Mouse (Mus musculus): ENCODE data around the gene Tk2. TPM values are rescaled to one million over a fixed set of nuclear protein-coding genes. Genes with fewer than 3 reads are reported as not detected.

Gene Tk2
- polyA plus RNA-seq, 1 experiment from 2014 or later, result 25.2 TPM

DNA sequence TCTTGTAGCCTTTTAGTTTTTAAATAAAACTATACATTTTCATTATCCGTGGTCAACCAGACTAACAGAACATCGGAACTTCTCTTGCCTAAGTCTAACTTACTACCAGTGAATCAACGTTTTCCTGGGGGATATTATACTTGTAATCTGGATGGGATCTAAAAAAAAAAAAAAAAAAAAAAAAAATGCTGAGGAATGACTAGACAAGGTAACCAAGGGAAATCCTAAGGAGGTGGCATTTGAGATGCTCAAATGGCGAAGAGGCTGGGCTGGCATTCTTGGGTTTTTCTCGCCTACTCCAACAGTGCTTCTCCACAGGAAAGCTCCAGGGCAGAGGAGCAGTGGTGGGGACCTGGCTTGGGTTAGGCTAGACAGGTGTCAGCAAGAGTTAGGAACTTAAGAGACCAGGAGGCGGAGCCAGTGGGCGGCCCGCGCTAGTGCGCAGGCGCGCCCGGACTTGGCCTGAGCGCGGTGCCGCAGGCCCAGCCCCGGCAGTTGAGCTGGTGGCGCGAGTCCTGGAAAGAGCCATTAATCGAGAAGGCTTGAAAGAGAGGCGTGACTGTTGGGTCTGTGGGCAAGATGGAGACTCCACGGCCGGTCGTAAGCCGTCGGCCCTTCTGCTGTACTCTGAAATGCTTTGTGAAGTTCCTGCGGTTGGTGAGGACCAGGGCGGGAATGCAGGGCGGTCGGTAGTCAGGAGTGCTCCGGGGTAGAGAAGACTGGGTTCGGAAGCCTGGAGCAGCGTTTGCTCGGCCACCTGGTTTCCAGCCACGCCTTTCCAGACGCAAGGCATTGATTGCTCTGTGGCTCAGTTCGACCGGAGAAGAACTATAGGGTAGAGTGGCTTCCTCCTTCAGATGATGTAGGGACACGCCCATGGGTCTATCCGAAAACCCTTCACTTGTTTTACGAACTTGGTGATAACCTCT, 2.3 kb upstream of the Tk2 start, which contains the start of gene Cklf:
Cklf (plus strand) TSS at position 423 of the 929 bp plus-strand sequence.
- Histone ChIP-seq H3K9ac (ENCODE audit: low read depth, low read length) (peak within 1 kb of the TSS; percentile 74), H3K36me3 (ENCODE audit: control insufficient read depth, insufficient read depth, low read length) (no peaks in the 10 kb centered on the region), H3K27ac (ENCODE audit: low read depth, low read length) (peak within 1 kb of the TSS; percentile 88), H3K27me3 (ENCODE audit: control insufficient read depth, insufficient read depth, low read length) (no peaks in the 10 kb centered on the region), H3K4me2 (replicated peaks; ENCODE audit: low read depth, low read length) (peak within 1 kb of the TSS; percentile 75), H3K4me1 (ENCODE audit: control insufficient read depth, insufficient read depth, low read length) (peaks cover 12% of the 10 kb centered on the region), H3K4me3 (ENCODE audit: low read length) (peak within 1 kb of the TSS; percentile 77), H3K9me3 (ENCODE audit: control insufficient read depth, low read length) (no peaks in the 10 kb centered on the region)
- WGBS, result 4% methylated on average over 41 of the region's 41 CpGs
- peak; percentile 87 for ATAC-seq (ENCODE audit: low FRiP score, low TSS enrichment)

DNA sequence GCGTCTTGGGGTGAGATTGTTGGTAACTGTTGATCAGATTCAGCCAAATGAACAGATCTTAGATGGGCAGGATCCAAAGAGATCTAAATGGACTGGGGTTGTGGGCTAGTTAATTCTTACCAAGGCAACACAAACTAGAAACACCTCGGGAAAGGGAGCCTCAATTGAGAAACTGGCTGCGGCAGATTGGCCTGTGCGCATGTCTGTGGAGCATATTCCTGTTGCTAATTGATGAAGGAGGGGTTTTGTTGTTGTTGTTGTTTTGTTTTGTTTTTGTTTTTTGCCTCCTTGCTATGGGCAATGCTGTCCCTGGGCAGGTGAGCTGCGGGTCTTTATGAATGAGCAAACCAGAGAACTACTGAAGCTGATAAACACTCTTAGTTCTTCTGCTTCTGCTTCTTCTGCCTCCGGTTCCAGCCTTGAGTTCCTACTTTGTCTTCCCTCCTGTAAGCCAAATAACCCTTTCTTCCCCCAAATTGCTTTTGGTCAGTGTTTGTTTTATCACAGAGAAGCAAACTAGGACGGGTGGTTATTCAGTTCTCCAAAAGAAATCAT, 1.2 kb upstream of the Tk2 start:
- no peaks in the 10 kb centered on the region for H3K27me3 ChIP-seq (ENCODE audit: control insufficient read depth, insufficient read depth, low read length)
- 88% methylated on average over 7 of the region's 7 CpGs for WGBS
- no peak overlapping the region for H3K4me3 ChIP-seq (ENCODE audit: low read length)
- no peak for ATAC-seq (ENCODE audit: low FRiP score, low TSS enrichment)
- no peaks in the 10 kb centered on the region for H3K9me3 ChIP-seq (ENCODE audit: control insufficient read depth, low read length)
- no peak overlapping the region for H3K4me2 ChIP-seq (replicated peaks; ENCODE audit: low read depth, low read length)
- H3K9ac ChIP-seq (ENCODE audit: low read depth, low read length), result no peak overlapping the region
- H3K4me1 ChIP-seq (ENCODE audit: control insufficient read depth, insufficient read depth, low read length), result peaks cover 12% of the 10 kb centered on the region
- peaks cover 4% of the 10 kb centered on the region; the same call in 1 of the 2 replicates for H3K36me3 ChIP-seq (ENCODE audit: control insufficient read depth, insufficient read depth, low read length)
- H3K27ac ChIP-seq (ENCODE audit: low read depth, low read length), result no peak overlapping the region

DNA sequence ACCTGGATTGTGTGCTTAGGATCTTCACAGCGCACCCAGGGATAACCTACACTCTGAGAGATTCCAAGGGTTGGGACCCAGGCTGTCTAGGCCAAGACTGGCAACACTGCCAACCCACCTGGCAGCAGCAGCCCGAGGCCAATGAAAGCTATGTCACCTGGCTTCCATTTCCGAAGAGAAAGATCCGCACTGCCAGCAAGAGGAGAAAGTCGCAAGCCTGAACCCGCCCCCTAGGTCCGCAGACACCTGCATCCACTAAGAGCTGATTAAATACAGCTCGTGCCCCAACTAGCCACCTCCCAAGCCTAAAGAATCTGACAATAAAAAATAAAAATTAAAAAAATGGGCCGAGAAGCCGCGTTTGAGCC, 466 bp downstream of the Tk2 start:
- H3K9ac ChIP-seq (ENCODE audit: low read depth, low read length), result peak overlapping the region; percentile 78
- peaks cover 12% of the 10 kb centered on the region for H3K4me1 ChIP-seq (ENCODE audit: control insufficient read depth, insufficient read depth, low read length)
- no peak overlapping the region for H3K27ac ChIP-seq (ENCODE audit: low read depth, low read length)
- 3% methylated on average over 11 of the region's 11 CpGs for WGBS
- H3K36me3 ChIP-seq (ENCODE audit: control insufficient read depth, insufficient read depth, low read length), result peaks cover 12% of the 10 kb centered on the region; the same call in 1 of the 2 replicates
- ATAC-seq (ENCODE audit: low FRiP score, low TSS enrichment), result peak; percentile 2; the same call in 1 of the 2 replicates
- H3K4me3 ChIP-seq (ENCODE audit: low read length), result peak overlapping the region; percentile 81
- H3K27me3 ChIP-seq (ENCODE audit: control insufficient read depth, insufficient read depth, low read length), result no peaks in the 10 kb centered on the region
- H3K9me3 ChIP-seq (ENCODE audit: control insufficient read depth, low read length), result no peaks in the 10 kb centered on the region
- H3K4me2 ChIP-seq (replicated peaks; ENCODE audit: low read depth, low read length), result peak overlapping the region; percentile 64

DNA sequence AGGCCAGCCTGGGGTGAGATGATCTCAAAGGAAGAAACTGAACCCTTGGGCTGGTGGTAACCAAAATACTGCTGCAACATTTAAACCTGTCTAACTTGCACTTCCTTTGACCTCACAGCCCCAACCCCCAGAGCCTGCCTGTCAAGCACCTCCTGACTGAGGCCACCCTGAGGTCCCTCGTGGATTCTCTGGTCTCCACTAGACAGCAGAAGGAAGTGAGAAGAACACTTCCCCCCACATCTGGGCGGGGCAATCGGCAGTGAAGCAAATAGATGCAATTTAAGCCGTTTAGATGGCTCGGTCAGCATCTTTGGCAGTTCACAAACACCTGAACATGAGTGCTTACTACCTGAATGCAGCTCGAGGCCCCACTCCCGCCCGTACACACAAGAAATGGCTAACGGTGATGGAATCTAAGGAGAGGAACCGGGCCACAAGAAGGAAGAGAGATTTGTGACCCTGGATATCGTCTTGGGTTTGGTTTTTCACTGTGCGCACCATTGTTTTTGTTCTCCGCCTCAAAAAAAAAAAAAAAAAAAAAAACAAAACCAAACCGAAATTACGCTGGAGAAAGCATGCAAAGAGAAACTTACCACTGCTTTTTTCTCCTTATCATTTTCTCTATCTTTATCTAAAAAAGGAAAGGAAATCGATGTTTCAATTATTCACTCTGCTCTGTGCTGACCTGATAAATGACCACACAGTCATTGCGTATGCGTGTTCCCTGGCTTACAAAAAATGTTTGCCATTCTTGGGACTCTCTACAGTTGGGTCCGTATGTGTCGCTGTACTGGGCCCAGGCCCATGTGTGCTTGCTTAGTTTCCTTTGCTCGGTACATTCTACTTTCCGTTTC, 1.1 kb downstream of the Tk2 start:
- H3K4me3 ChIP-seq (ENCODE audit: low read length), result peak overlapping the region; percentile 81
- no peaks in the 10 kb centered on the region for H3K9me3 ChIP-seq (ENCODE audit: control insufficient read depth, low read length)
- H3K4me2 ChIP-seq (replicated peaks; ENCODE audit: low read depth, low read length), result peak overlapping the region; percentile 64
- WGBS, result 63% methylated on average over 22 of the region's 22 CpGs
- ATAC-seq (ENCODE audit: low FRiP score, low TSS enrichment), result no peak
- peaks cover 12% of the 10 kb centered on the region for H3K4me1 ChIP-seq (ENCODE audit: control insufficient read depth, insufficient read depth, low read length)
- no peak overlapping the region for H3K27ac ChIP-seq (ENCODE audit: low read depth, low read length)
- H3K36me3 ChIP-seq (ENCODE audit: control insufficient read depth, insufficient read depth, low read length), result peaks cover 13% of the 10 kb centered on the region
- H3K9ac ChIP-seq (ENCODE audit: low read depth, low read length), result peak overlapping the region; percentile 78
- no peaks in the 10 kb centered on the region for H3K27me3 ChIP-seq (ENCODE audit: control insufficient read depth, insufficient read depth, low read length)

DNA sequence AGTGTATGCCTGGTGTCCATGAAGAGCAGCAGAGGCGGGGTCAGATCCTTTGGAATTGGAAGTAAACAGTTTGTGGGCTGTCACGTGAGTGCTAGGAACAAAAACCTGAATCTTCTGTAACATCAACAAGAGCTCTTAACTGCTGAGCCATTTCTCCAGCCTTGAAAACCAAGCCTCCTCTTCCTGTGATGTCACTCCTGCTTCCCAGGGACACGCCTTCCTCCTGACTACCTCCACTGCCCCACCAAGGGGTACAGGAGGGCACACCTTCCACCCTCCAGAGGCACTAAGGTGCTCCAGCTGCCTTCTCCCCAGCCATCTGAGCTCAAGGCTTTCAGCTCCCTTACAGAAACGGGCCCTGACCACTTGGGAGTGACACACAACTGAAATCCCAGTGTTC, 1.7 kb downstream of the Tk2 start:
- H3K9ac ChIP-seq (ENCODE audit: low read depth, low read length), result no peak overlapping the region
- no peak overlapping the region for H3K4me3 ChIP-seq (ENCODE audit: low read length)
- WGBS, result 78% methylated on average over 4 of the region's 4 CpGs
- no peaks in the 10 kb centered on the region for H3K27me3 ChIP-seq (ENCODE audit: control insufficient read depth, insufficient read depth, low read length)
- H3K4me1 ChIP-seq (ENCODE audit: control insufficient read depth, insufficient read depth, low read length), result peaks cover 12% of the 10 kb centered on the region
- no peaks in the 10 kb centered on the region for H3K9me3 ChIP-seq (ENCODE audit: control insufficient read depth, low read length)
- no peak overlapping the region for H3K27ac ChIP-seq (ENCODE audit: low read depth, low read length)
- H3K36me3 ChIP-seq (ENCODE audit: control insufficient read depth, insufficient read depth, low read length), result peaks cover 19% of the 10 kb centered on the region
- H3K4me2 ChIP-seq (replicated peaks; ENCODE audit: low read depth, low read length), result no peak overlapping the region
- no peak for ATAC-seq (ENCODE audit: low FRiP score, low TSS enrichment)

DNA sequence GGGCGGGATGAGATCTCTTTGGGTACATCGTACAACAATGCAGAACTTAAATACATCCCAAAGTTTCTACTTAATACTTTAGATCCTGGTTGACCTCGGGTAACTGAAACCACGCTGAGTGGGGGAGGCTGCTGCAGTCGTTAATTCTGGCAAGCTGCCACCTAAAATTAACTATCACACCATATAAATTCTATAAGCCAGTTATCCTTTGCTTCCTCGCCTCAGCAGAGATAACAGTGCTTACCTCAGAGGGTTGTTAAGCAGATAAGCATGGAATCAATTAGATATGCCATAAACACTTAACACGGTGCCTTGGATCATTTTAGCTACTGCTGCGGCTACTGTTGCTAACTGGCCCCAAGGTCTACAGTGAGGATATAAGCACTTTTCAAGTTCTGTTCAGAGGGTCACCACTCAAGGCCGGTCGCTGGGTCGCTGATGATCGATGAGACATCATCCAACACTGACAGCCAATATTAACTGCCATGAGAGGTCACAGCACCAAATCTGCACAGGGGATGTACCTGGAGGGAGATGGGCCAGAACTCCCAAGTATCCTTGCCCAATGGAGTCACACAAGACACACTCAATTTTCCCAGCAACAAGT, 6.2 kb downstream of the Tk2 start:
- ATAC-seq (ENCODE audit: low FRiP score, low TSS enrichment), result no peak
- H3K27me3 ChIP-seq (ENCODE audit: control insufficient read depth, insufficient read depth, low read length), result no peaks in the 10 kb centered on the region
- H3K9me3 ChIP-seq (ENCODE audit: control insufficient read depth, low read length), result no peaks in the 10 kb centered on the region
- 68% methylated on average over 12 of the region's 12 CpGs for WGBS
- H3K4me1 ChIP-seq (ENCODE audit: control insufficient read depth, insufficient read depth, low read length), result no peaks in the 10 kb centered on the region; the same call in 1 of the 2 replicates
- H3K9ac ChIP-seq (ENCODE audit: low read depth, low read length), result no peak overlapping the region
- H3K27ac ChIP-seq (ENCODE audit: low read depth, low read length), result no peak overlapping the region
- H3K4me2 ChIP-seq (replicated peaks; ENCODE audit: low read depth, low read length), result no peak overlapping the region
- no peak overlapping the region for H3K4me3 ChIP-seq (ENCODE audit: low read length)
- peaks cover 58% of the 10 kb centered on the region for H3K36me3 ChIP-seq (ENCODE audit: control insufficient read depth, insufficient read depth, low read length)

DNA sequence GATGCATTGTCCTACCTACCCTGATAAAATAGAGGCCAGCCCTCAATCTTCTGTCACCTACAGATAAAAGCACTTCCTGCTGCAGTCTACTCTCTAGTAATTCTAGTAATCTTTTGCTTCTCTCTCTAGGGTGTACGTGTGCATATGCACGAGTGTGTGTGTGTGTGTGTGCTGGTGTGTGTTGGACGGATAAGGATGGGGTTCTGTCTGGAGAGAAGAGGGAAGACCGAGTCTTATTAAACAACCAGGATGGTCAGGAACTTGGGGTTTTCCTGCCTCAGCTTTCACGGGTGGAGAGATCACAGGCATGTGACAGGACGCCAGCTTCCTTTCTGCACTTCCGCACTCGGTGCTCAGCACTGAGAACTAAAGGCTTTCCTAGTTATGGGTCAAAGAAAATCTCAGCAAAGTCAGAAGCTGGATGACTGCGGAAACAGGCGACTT, 8.9 kb downstream of the Tk2 start:
- Histone ChIP-seq H3K4me2 (replicated peaks; ENCODE audit: low read depth, low read length) (no peak overlapping the region), H3K9me3 (ENCODE audit: control insufficient read depth, low read length) (no peaks in the 10 kb centered on the region), H3K36me3 (ENCODE audit: control insufficient read depth, insufficient read depth, low read length) (peaks cover 74% of the 10 kb centered on the region), H3K4me1 (ENCODE audit: control insufficient read depth, insufficient read depth, low read length) (no peaks in the 10 kb centered on the region), H3K27ac (ENCODE audit: low read depth, low read length) (no peak overlapping the region), H3K9ac (ENCODE audit: low read depth, low read length) (no peak overlapping the region), H3K4me3 (ENCODE audit: low read length) (no peak overlapping the region), H3K27me3 (ENCODE audit: control insufficient read depth, insufficient read depth, low read length) (no peaks in the 10 kb centered on the region)
- 83% methylated on average over 10 of the region's 10 CpGs for WGBS
- ATAC-seq (ENCODE audit: low FRiP score, low TSS enrichment), result no peak

DNA sequence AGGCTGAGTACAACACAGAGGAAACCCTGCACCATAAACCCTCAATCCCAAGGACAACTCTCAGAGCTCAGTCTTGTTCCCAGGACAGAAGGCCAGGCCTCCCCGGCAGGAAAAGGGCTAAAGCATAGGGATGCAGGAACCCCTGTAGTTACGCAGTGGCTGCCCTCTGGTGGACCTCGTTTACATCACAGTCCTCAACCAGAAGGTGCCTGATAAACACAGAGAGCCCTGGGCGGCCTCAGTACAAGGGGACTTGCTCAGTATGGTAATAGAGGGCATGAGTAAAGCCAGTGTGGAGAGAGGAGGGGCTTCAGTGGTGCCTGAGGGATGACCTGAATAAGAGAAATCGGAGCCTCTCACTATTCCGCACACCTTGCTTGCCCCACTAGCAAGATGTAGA, 13.8 kb downstream of the Tk2 start:
- ATAC-seq (ENCODE audit: low FRiP score, low TSS enrichment), result no peak; the same call in 1 of the 2 replicates
- Histone ChIP-seq H3K4me3 (ENCODE audit: low read length) (no peak overlapping the region), H3K36me3 (ENCODE audit: control insufficient read depth, insufficient read depth, low read length) (peaks cover 86% of the 10 kb centered on the region), H3K4me2 (replicated peaks; ENCODE audit: low read depth, low read length) (no peak overlapping the region), H3K27me3 (ENCODE audit: control insufficient read depth, insufficient read depth, low read length) (no peaks in the 10 kb centered on the region), H3K9me3 (ENCODE audit: control insufficient read depth, low read length) (no peaks in the 10 kb centered on the region), H3K27ac (ENCODE audit: low read depth, low read length) (no peak overlapping the region), H3K9ac (ENCODE audit: low read depth, low read length) (no peak overlapping the region), H3K4me1 (ENCODE audit: control insufficient read depth, insufficient read depth, low read length) (no peaks in the 10 kb centered on the region)
- WGBS, result 48% methylated on average over 6 of the region's 6 CpGs
